Mouse (Mus musculus): Measurements from ENCODE around the gene Gm3285. TPM values are rescaled to one million over a fixed set of nuclear protein-coding genes. Genes with fewer than 3 reads are reported as not detected.

Gene Gm3285
- total and polyA plus RNA-seq, 3 experiments: not detected

DNA sequence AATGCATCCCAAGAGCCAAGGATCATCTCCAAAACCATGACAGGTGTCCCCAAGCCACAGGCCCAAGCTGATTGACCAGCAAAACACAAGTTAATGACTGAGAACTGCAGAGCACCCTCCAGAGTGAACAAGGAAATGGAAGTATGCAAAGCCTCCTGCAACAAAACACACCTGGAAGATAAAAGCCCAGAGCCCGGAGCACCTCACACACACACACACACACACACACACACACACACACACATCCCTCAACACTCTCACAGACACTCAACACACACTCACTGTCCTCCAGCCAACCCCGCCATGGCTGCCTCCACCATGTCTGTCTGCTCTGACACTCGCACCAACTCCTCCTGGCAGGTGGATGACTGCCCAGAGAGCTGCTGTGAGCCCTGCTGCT is 15.3 kb upstream of the Gm3285 start, which contains the start of gene Gm36176:
Gene Gm36176, plus strand, starts transcription at position 301 of the 400 bp plus-strand sequence.
- H3K9ac ChIP-seq (ENCODE audit: insufficient read depth, low read depth): no peak within 1 kb of the TSS
- H3K79me2 ChIP-seq (replicated peaks; ENCODE audit: control insufficient read depth, extremely low read depth, insufficient read depth, poor library complexity, severe bottlenecking): no peaks in the 10 kb centered on the region
- no peak for DNase-seq (ENCODE audit: extremely low read depth)
- no peak for TF ChIP-seq E2F4 (IDR thresholded peaks at IDR 0.05; ENCODE audit: insufficient replicate concordance, low read depth, low read length)
- TF ChIP-seq RCOR1 (conservative IDR thresholded peaks at IDR 0.05; ENCODE audit: low read depth, low read length): no peak
- TF ChIP-seq ZMIZ1 (IDR thresholded peaks at IDR 0.05; ENCODE audit: low read depth, low read length): no peak
- TF ChIP-seq EP300 (IDR thresholded peaks at IDR 0.05; ENCODE audit: low read length): no peak
- TF ChIP-seq IRF4 (IDR thresholded peaks at IDR 0.05; ENCODE audit: low read depth, low read length): no peak
- no peak for TF ChIP-seq CTCF (conservative IDR thresholded peaks at IDR 0.05 in 1 of 2, IDR thresholded peaks at IDR 0.05 in 1 of 2; ENCODE audit: low read depth in 2 of 2, low read length in 2 of 2)
- TF ChIP-seq ELF1 (IDR thresholded peaks at IDR 0.05; ENCODE audit: low read depth, low read length): no peak
- TF ChIP-seq POLR2A (IDR thresholded peaks at IDR 0.05; ENCODE audit: low read depth, low read length): no peak
- TF ChIP-seq MXI1 (IDR thresholded peaks at IDR 0.05; ENCODE audit: low read depth, low read length): no peak
- no peak for TF ChIP-seq ETS1 (conservative IDR thresholded peaks at IDR 0.05; ENCODE audit: low read depth, low read length)
- TF ChIP-seq JUN (IDR thresholded peaks at IDR 0.05; ENCODE audit: insufficient read depth, low read depth, low read length): no peak
- no peak for TF ChIP-seq ZC3H11A (IDR thresholded peaks at IDR 0.05; ENCODE audit: low read depth, low read length)
- no peak for TF ChIP-seq PAX5 (IDR thresholded peaks at IDR 0.05; ENCODE audit: low read length)
- no peak for TF ChIP-seq ZNF384 (IDR thresholded peaks at IDR 0.05; ENCODE audit: low read depth, low read length)
- TF ChIP-seq GABPA (IDR thresholded peaks at IDR 0.05; ENCODE audit: insufficient replicate concordance, low read depth, low read length): no peak
- TF ChIP-seq USF1 (IDR thresholded peaks at IDR 0.05; ENCODE audit: low read depth, low read length): no peak
- no peak for TF ChIP-seq KAT2A (IDR thresholded peaks at IDR 0.05; ENCODE audit: insufficient replicate concordance, low read length)
- TF ChIP-seq TCF12 (IDR thresholded peaks at IDR 0.05; ENCODE audit: low read depth, low read length): no peak
- TF ChIP-seq BHLHE40 (IDR thresholded peaks at IDR 0.05; ENCODE audit: low read depth, low read length): no peak
- no peak for TF ChIP-seq POLR2AphosphoS2 (IDR thresholded peaks at IDR 0.05; ENCODE audit: low read depth, low read length)
- no peaks in the 10 kb centered on the region for H3K36me3 ChIP-seq (replicated peaks in 1 of 2; ENCODE audit: control insufficient read depth in 1 of 2, insufficient read depth in 1 of 2, low read length in 1 of 2)
- no peaks in the 10 kb centered on the region for H3K4me1 ChIP-seq (ENCODE audit: control insufficient read depth in 1 of 2, insufficient read depth in 2 of 2)
- H3K27ac ChIP-seq (ENCODE audit: insufficient read depth, low read depth): no peak within 1 kb of the TSS
- no peak within 1 kb of the TSS for H3K4me3 ChIP-seq (replicated peaks in 1 of 3; ENCODE audit: low read depth in 2 of 3, low read length in 2 of 3, poor library complexity in 1 of 3)
- in situ Hi-C loops (cut with MboI; ENCODE audit: low pct_ligation_motif_present, low pct_unique_long_range_greater_than_20kb, low sequenced_read_pairs): no loop called here
- dilution Hi-C loops (cut with MboI; ENCODE audit: extremely low pct_ligation_motif_present, extremely low pct_unique_long_range_greater_than_20kb, low sequenced_read_pairs): no loop called here
- peaks cover 68% of the 10 kb centered on the region for H3K27me3 ChIP-seq (replicated peaks)
- peaks cover 29% of the 10 kb centered on the region for H3K9me3 ChIP-seq (replicated peaks; ENCODE audit: low read length)
- no peak within 1 kb of the TSS for H3K4me2 ChIP-seq (ENCODE audit: insufficient read depth, low read depth, poor library complexity, severe bottlenecking)

DNA sequence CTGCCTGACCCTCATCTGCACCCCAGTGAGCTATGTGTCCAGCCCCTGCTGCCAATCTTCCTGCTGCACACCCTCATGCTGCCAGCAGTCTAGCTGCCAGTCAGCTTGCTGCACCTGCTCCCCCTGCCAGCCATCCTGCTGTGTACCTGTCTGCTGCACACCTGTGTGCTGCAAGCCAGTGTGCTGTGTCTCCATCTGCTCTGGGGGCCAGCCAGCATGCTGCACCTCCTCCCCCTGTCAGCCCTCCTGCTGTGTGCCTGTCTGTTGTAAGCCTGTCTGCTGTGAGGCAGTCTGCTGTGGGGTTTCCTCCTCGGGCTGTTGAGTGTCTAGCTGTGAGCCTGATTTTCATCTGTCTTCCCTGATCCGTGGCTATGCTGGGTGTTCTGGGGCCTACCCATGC is 14.8 kb upstream of the Gm3285 start:
- TF ChIP-seq USF2 (conservative IDR thresholded peaks at IDR 0.05; ENCODE audit: low read depth, low read length) (no peak), POLR2A (IDR thresholded peaks at IDR 0.05; ENCODE audit: low read depth, low read length) (no peak), MYC (IDR thresholded peaks at IDR 0.05; ENCODE audit: low read depth, low read length) (no peak), KAT2A (IDR thresholded peaks at IDR 0.05; ENCODE audit: insufficient replicate concordance, low read length) (no peak), MAX (IDR thresholded peaks at IDR 0.05; ENCODE audit: low read length) (no peak), PAX5 (IDR thresholded peaks at IDR 0.05; ENCODE audit: low read length) (no peak), MAZ (IDR thresholded peaks at IDR 0.05; ENCODE audit: low read depth, low read length) (no peak), EP300 (IDR thresholded peaks at IDR 0.05; ENCODE audit: low read length) (no peak), MEF2A (IDR thresholded peaks at IDR 0.05; ENCODE audit: borderline replicate concordance, low read depth, low read length) (no peak), SIN3A (IDR thresholded peaks at IDR 0.05; ENCODE audit: low read length) (no peak), NRF1 (IDR thresholded peaks at IDR 0.05; ENCODE audit: low read depth, low read length) (no peak), MAFK (IDR thresholded peaks at IDR 0.05; ENCODE audit: insufficient replicate concordance, low read length) (no peak), CHD2 (IDR thresholded peaks at IDR 0.05; ENCODE audit: low read length) (no peak), MXI1 (IDR thresholded peaks at IDR 0.05; ENCODE audit: low read depth, low read length) (no peak), NELFE (IDR thresholded peaks at IDR 0.05; ENCODE audit: low read depth, low read length) (no peak), TBP (conservative IDR thresholded peaks at IDR 0.05; ENCODE audit: low read depth, low read length) (no peak), TCF12 (IDR thresholded peaks at IDR 0.05; ENCODE audit: low read depth, low read length) (no peak), CTCF (conservative IDR thresholded peaks at IDR 0.05 in 1 of 2, IDR thresholded peaks at IDR 0.05 in 1 of 2; ENCODE audit: low read depth in 2 of 2, low read length in 2 of 2) (no peak), UBTF (IDR thresholded peaks at IDR 0.05; ENCODE audit: low read depth, low read length) (no peak), GABPA (IDR thresholded peaks at IDR 0.05; ENCODE audit: insufficient replicate concordance, low read depth, low read length) (no peak)
- Histone ChIP-seq H3K9me3 (replicated peaks; ENCODE audit: low read length) (peaks cover 27% of the 10 kb centered on the region), H3K4me2 (ENCODE audit: insufficient read depth, low read depth, poor library complexity, severe bottlenecking) (no peak overlapping the region), H3K27ac (ENCODE audit: insufficient read depth, low read depth) (no peak overlapping the region), H3K9ac (ENCODE audit: insufficient read depth, low read depth) (no peak overlapping the region), H3K4me3 (replicated peaks in 1 of 3; ENCODE audit: low read depth in 2 of 3, low read length in 2 of 3, poor library complexity in 1 of 3) (no peak overlapping the region), H3K4me1 (ENCODE audit: control insufficient read depth in 1 of 2, insufficient read depth in 2 of 2) (no peaks in the 10 kb centered on the region), H3K27me3 (replicated peaks) (peaks cover 69% of the 10 kb centered on the region), H3K79me2 (replicated peaks; ENCODE audit: control insufficient read depth, extremely low read depth, insufficient read depth, poor library complexity, severe bottlenecking) (no peaks in the 10 kb centered on the region), H3K36me3 (replicated peaks in 1 of 2; ENCODE audit: control insufficient read depth in 1 of 2, insufficient read depth in 1 of 2, low read length in 1 of 2) (no peaks in the 10 kb centered on the region)
- DNase-seq (ENCODE audit: extremely low read depth): no peak
- dilution Hi-C loops (cut with MboI; ENCODE audit: extremely low pct_ligation_motif_present, extremely low pct_unique_long_range_greater_than_20kb, low sequenced_read_pairs) (no loop called here), in situ Hi-C loops (cut with MboI; ENCODE audit: low pct_ligation_motif_present, low pct_unique_long_range_greater_than_20kb, low sequenced_read_pairs) (no loop called here)
